9 mouse cellular contexts compared by ENCODE assay signal in genomic region chrX:51146351-51146750, GRCm38 (mm10). TPM values are rescaled to one million over a fixed set of nuclear protein-coding genes. Genes with fewer than 3 reads are reported as not detected.
DNase-seq lines count a peak whose midpoint lies in the region; ATAC-seq and TF ChIP-seq lines count a peak whose summit lies in the region.
"Had no signal": no experiment of that assay in that cellular context is flagged by ENCODE, and none has a peak within 500 bp of the region (broad histone marks: within the 10 kb centered on the region; RNA-seq: fewer than 3 reads in every experiment).

No protein-coding gene starts in this region.

- no peak overlapping the region for H3K4me3 ChIP-seq in forebrain, embryonic 15.5 days
- H3K4me3 ChIP-seq: lung, embryonic 15.5 days had no signal

- intact Hi-C loops in left cerebral cortex, postnatal 36 days (cut with DNase I) = no loop called here

- no peaks in the 10 kb centered on the region for H3K4me1 ChIP-seq in forebrain, embryonic 15.5 days
- H3K4me1 ChIP-seq: lung, embryonic 15.5 days had no signal

- H3K27ac ChIP-seq in forebrain, embryonic 15.5 days (replicated peaks) = no peak overlapping the region
- H3K27ac ChIP-seq: lung, embryonic 15.5 days had no signal

- no peak for ATAC-seq in forebrain, embryonic 15.5 days (replicated peaks)

- no peaks in the 10 kb centered on the region for H3K27me3 ChIP-seq in forebrain, embryonic 15.5 days
- H3K27me3 ChIP-seq: lung, embryonic 15.5 days had no signal

- TF ChIP-seq POLR2A in brain, embryonic 14.5 days (IDR thresholded peaks at IDR 0.05; ENCODE audit: borderline replicate concordance, extremely low read depth, insufficient read depth, insufficient read length, poor library complexity, severe bottlenecking) = no peak

- H3K9me3 ChIP-seq in forebrain, embryonic 15.5 days = no peaks in the 10 kb centered on the region
- H3K9me3 ChIP-seq: lung, embryonic 15.5 days had no signal

- 45% methylated on average over 4 of the region's 4 CpGs for WGBS in forebrain, embryonic 15.5 days

- H3K9ac ChIP-seq in forebrain, embryonic 15.5 days (replicated peaks) = no peak overlapping the region
- H3K9ac ChIP-seq: lung, embryonic 15.5 days had no signal

- peak; percentile 33; the same call in 1 of the 2 replicates for TF ChIP-seq CTCF in brain, embryonic 14.5 days (IDR thresholded peaks at IDR 0.05; ENCODE audit: borderline replicate concordance, extremely low read depth, insufficient read depth, insufficient read length)

- no peak overlapping the region for H3K4me2 ChIP-seq in forebrain, embryonic 15.5 days (replicated peaks)
- H3K4me2 ChIP-seq: lung, embryonic 15.5 days had no signal

- no peaks in the 10 kb centered on the region for H3K36me3 ChIP-seq in forebrain, embryonic 15.5 days
- H3K36me3 ChIP-seq: lung, embryonic 15.5 days had no signal

- peak; percentile 9 to 51 for DNase-seq in adrenal gland, adult (ENCODE audit: inconsistent age in 2 of 2, low spot score in 1 of 2)
- DNase-seq in adrenal gland, postnatal 4 days (ENCODE audit: low spot score in 2 of 2) = no peak
- DNase-seq in left cerebral cortex, adult 18-20 months (ENCODE audit: low spot score in 2 of 2) = peak; percentile 2 to 5
- DNase-seq in left cerebral cortex, postnatal 36 days (ENCODE audit: low spot score in 2 of 2) = no peak
- peak; percentile 41 for DNase-seq in brain, embryonic 14.5 days (ENCODE audit: low read depth)
- DNase-seq in induced T-regulatory cell, adult 2 months (ENCODE audit: low read depth) = peak; percentile 68
- DNase-seq in retina, postnatal 1 day = peak; percentile 33

RNA-seq across cellular contexts. Expression of gene Mbnl3, which starts 60.0 kb away (rescaled TPM):
- total RNA-seq in adrenal gland, postnatal 4 days (2021) = 10 to 100 TPM; 12.5 to 14.2 TPM
- total RNA-seq in left cerebral cortex, adult 18-20 months (2021) = under 1 TPM in 1 of 2 experiments, not detected in 1; 0.16 TPM
- total RNA-seq in left cerebral cortex, postnatal 36 days (2021) = under 1 TPM; 0.25 to 0.52 TPM
- polyA plus RNA-seq in brain, embryonic 14.5 days (2012; rRNA removed) = 1.3 and 2.0 TPM in 2 replicates
- polyA plus RNA-seq in forebrain, embryonic 15.5 days (2015; fragmentation: Nextera tagmentation; extraction: Ambion mirVana) = 1.6 and 2.2 TPM in 2 replicates

Comparison
In these comparisons a context has a peak if more than half of its experiments do, and no peak if none do; other contexts are left out.
1. DNase-seq: peak in adrenal gland, adult (2 of 2), left cerebral cortex, adult 18-20 months (2 of 2), brain, embryonic 14.5 days (single experiment), induced T-regulatory cell, adult 2 months (single experiment) and retina, postnatal 1 day (single experiment); none in adrenal gland, postnatal 4 days (0 of 2) and left cerebral cortex, postnatal 36 days (0 of 2).
2. RNA of gene Mbnl3, which starts 60.0 kb away (total RNA-seq): 12.5 to 14.2 TPM in adrenal gland, postnatal 4 days; 0.25 to 0.52 TPM in left cerebral cortex, postnatal 36 days and 0.16 TPM in left cerebral cortex, adult 18-20 months; every median in the first group is over 4 times any median in the second.